Mouse (Mus musculus) myocyte (in vitro differentiated cells): ENCODE results near the gene Parp6. TPM values are rescaled to one million over a fixed set of nuclear protein-coding genes. Genes with fewer than 3 reads are reported as not detected.
A peak's percentile ranks its signal among the peaks of the same experiment; 100 is the strongest.

Experiments used
- H3K27me3 ChIP-seq: one replicate; pipeline ENCODE4 v1.6.1; 2011; ENCODE audit not compliant: control insufficient read depth, insufficient read depth, insufficient read length
- H3K36me3 ChIP-seq: one replicate; pipeline ENCODE4 v1.6.1; 2011; ENCODE audit not compliant: control insufficient read depth, insufficient read depth
- H3K4me2 ChIP-seq: one replicate; pipeline ENCODE4 v1.6.1; 2011; ENCODE audit warnings: low read depth, control low read depth
- H3K4me3 ChIP-seq: one replicate; pipeline ENCODE4 v1.5.1; 2011; ENCODE audit warnings: mild to moderate bottlenecking, control low read depth, moderate library complexity
- H3K79me2 ChIP-seq: one replicate; pipeline ENCODE4 v1.6.1; 2011; ENCODE audit not compliant: control insufficient read depth, insufficient read depth
- H3ac ChIP-seq: one replicate; pipeline ENCODE4 v1.6.1; 2011; ENCODE audit not compliant: control insufficient read depth, insufficient read length
- CEBPB ChIP-seq: IDR thresholded peaks from 2 replicates; pipeline ENCODE4 v1.6.1; 2011; ENCODE audit warnings: mild to moderate bottlenecking, moderate library complexity; ENCODE audit not compliant: poor library complexity, insufficient read depth, severe bottlenecking
- E2F4 ChIP-seq: IDR thresholded peaks from one replicate; pipeline ENCODE4 v1.6.1; 2011; ENCODE audit warnings: mild to moderate bottlenecking, control low read depth, moderate library complexity; ENCODE audit not compliant: insufficient read depth
- MAX ChIP-seq: IDR thresholded peaks from one replicate; pipeline ENCODE4 v1.6.1; 2011; ENCODE audit warnings: low read depth, mild to moderate bottlenecking, control low read depth
- MYOD1 ChIP-seq, 3 experiments: IDR thresholded peaks; one replicate each; pipeline ENCODE4 v1.6.1; 2011; ENCODE audit warnings: control low read depth in 2 of 3, low read depth in 2 of 3, mild to moderate bottlenecking in 2 of 3, moderate library complexity in 1 of 3; ENCODE audit not compliant: insufficient read length in 2 of 3, control insufficient read depth in 1 of 3
- MYOG ChIP-seq, 3 experiments: IDR thresholded peaks; one replicate each; pipeline ENCODE4 v1.6.1; 2011; ENCODE audit warnings: control low read depth in 2 of 3, low read depth in 2 of 3, mild to moderate bottlenecking in 2 of 3; ENCODE audit not compliant: insufficient read length in 2 of 3, control insufficient read depth in 1 of 3, insufficient read depth in 1 of 3
- POLR2A ChIP-seq: IDR thresholded peaks from one replicate; pipeline ENCODE4 v1.6.1; 2011; ENCODE audit warnings: low read depth, mild to moderate bottlenecking, control low read depth, moderate library complexity; ENCODE audit not compliant: insufficient read length
- POLR2AphosphoS2 ChIP-seq: IDR thresholded peaks from one replicate; pipeline ENCODE4 v1.6.1; 2011; ENCODE audit warnings: low read depth, control low read depth; ENCODE audit not compliant: insufficient read length
- REST ChIP-seq: IDR thresholded peaks from one replicate; pipeline ENCODE4 v1.6.1; 2011; ENCODE audit warnings: mild to moderate bottlenecking, control low read depth, moderate library complexity; ENCODE audit not compliant: insufficient read depth, insufficient read length
- SRF ChIP-seq: IDR thresholded peaks from one replicate; pipeline ENCODE4 v1.6.1; 2011; ENCODE audit warnings: low read depth; ENCODE audit not compliant: control insufficient read depth, insufficient read length
- TCF12 ChIP-seq: IDR thresholded peaks from one replicate; pipeline ENCODE4 v1.6.1; 2011; ENCODE audit warnings: mild to moderate bottlenecking, control low read depth; ENCODE audit not compliant: poor library complexity, insufficient read depth, severe bottlenecking
- TCF3 ChIP-seq: IDR thresholded peaks from one replicate; pipeline ENCODE4 v1.6.1; 2011; ENCODE audit warnings: low read depth, control low read depth; ENCODE audit not compliant: insufficient read length
- USF1 ChIP-seq: IDR thresholded peaks from one replicate; pipeline ENCODE4 v1.6.1; 2011; ENCODE audit warnings: low read depth, mild to moderate bottlenecking, control low read depth, moderate library complexity
- polyA plus RNA-seq: library from polyadenylated mRNA; unstranded; fragments of >200 nt; fragmentation: generic; extraction: Trizol; gene quantifications from one replicate; pipeline ENCODE4 v1.2.1, GENCODE M21; 2012; ENCODE audit warnings: missing spikeins

The Parp6 gene
- polyA plus RNA-seq, 1 experiment = 11.4 TPM

- peak overlapping the region; percentile 68 for H3K4me2 ChIP-seq
Measured at GRCm38 (mm10) chr9:59584871-59585308, 32.2 kb upstream of the Parp6 start.

DNA sequence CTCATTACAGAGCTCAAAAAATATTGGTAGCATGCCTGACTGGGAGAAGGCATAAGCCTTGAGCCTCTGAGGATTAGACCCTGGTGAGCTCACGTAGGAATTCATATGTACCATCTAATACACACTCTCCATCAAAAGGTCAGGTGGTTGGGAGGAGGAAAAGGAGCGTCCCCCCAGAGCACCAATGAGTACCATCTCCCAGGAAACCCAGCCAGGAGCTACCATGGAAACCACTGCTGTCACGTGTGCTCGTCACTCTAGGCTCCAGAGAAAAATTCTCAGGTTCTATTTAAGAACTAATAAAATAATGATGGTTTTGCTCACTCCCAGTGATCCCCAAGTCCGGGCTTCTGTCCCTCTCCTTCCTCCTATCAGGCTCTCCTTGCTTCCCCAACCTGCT lies 28.8 kb upstream of the Parp6 start:
- no peak overlapping the region for H3ac ChIP-seq
- no peaks in the 10 kb centered on the region for H3K27me3 ChIP-seq
- H3K36me3 ChIP-seq = no peaks in the 10 kb centered on the region
- no peaks in the 10 kb centered on the region for H3K79me2 ChIP-seq
- no peak overlapping the region for H3K4me2 ChIP-seq
- H3K4me3 ChIP-seq = no peak overlapping the region
- no peak for TF ChIP-seq POLR2A
- no peak for TF ChIP-seq REST
- TF ChIP-seq TCF12 = no peak
- TF ChIP-seq TCF3 = no peak
- no peak for TF ChIP-seq SRF
- no peak for TF ChIP-seq MAX
- no peak for TF ChIP-seq CEBPB
- TF ChIP-seq MYOD1 (IDR thresholded peaks at IDR 0.05; ENCODE audit: control insufficient read depth in 1 of 3, insufficient read length in 2 of 3, low read depth in 2 of 3) = no peak
- TF ChIP-seq MYOG (IDR thresholded peaks at IDR 0.05; ENCODE audit: control insufficient read depth in 1 of 3, insufficient read depth in 1 of 3, insufficient read length in 2 of 3, low read depth in 2 of 3) = no peak
- TF ChIP-seq USF1 = no peak
- TF ChIP-seq POLR2AphosphoS2 = no peak
- no peak for TF ChIP-seq E2F4

More at GRCm38 (mm10) chr9:59584871-59585308, 32.2 kb upstream of the Parp6 start:
- Histone ChIP-seq H3K27me3 (peaks cover 6% of the 10 kb centered on the region), H3ac (no peak overlapping the region), H3K36me3 (no peaks in the 10 kb centered on the region), H3K4me3 (no peak overlapping the region), H3K79me2 (no peaks in the 10 kb centered on the region)
- TF ChIP-seq MYOD1 (IDR thresholded peaks at IDR 0.05; ENCODE audit: control insufficient read depth in 1 of 3, insufficient read length in 2 of 3, low read depth in 2 of 3) (no peak), E2F4 (no peak), POLR2A (no peak), POLR2AphosphoS2 (no peak), TCF12 (no peak), MYOG (IDR thresholded peaks at IDR 0.05; ENCODE audit: control insufficient read depth in 1 of 3, insufficient read depth in 1 of 3, insufficient read length in 2 of 3, low read depth in 2 of 3) (no peak), CEBPB (no peak), USF1 (no peak), REST (no peak), TCF3 (no peak), SRF (no peak), MAX (no peak)

- Histone ChIP-seq H3K4me2 (peak overlapping the region; percentile 48), H3K79me2 (no peaks in the 10 kb centered on the region), H3K36me3 (no peaks in the 10 kb centered on the region), H3K4me3 (no peak overlapping the region), H3K27me3 (no peaks in the 10 kb centered on the region), H3ac (no peak overlapping the region)
- TF ChIP-seq MAX = no peak
- no peak for TF ChIP-seq MYOG (IDR thresholded peaks at IDR 0.05; ENCODE audit: control insufficient read depth in 1 of 3, insufficient read depth in 1 of 3, insufficient read length in 2 of 3, low read depth in 2 of 3)
- TF ChIP-seq REST = no peak
- TF ChIP-seq TCF3 = no peak
- TF ChIP-seq E2F4 = no peak
- no peak for TF ChIP-seq USF1
- no peak for TF ChIP-seq MYOD1 (IDR thresholded peaks at IDR 0.05; ENCODE audit: control insufficient read depth in 1 of 3, insufficient read length in 2 of 3, low read depth in 2 of 3)
- no peak for TF ChIP-seq CEBPB
- no peak for TF ChIP-seq POLR2A
- TF ChIP-seq TCF12 = no peak
- no peak for TF ChIP-seq SRF
- no peak for TF ChIP-seq POLR2AphosphoS2
Measured at GRCm38 (mm10) chr9:59588710-59589671, 28.1 kb upstream of the Parp6 start.

DNA sequence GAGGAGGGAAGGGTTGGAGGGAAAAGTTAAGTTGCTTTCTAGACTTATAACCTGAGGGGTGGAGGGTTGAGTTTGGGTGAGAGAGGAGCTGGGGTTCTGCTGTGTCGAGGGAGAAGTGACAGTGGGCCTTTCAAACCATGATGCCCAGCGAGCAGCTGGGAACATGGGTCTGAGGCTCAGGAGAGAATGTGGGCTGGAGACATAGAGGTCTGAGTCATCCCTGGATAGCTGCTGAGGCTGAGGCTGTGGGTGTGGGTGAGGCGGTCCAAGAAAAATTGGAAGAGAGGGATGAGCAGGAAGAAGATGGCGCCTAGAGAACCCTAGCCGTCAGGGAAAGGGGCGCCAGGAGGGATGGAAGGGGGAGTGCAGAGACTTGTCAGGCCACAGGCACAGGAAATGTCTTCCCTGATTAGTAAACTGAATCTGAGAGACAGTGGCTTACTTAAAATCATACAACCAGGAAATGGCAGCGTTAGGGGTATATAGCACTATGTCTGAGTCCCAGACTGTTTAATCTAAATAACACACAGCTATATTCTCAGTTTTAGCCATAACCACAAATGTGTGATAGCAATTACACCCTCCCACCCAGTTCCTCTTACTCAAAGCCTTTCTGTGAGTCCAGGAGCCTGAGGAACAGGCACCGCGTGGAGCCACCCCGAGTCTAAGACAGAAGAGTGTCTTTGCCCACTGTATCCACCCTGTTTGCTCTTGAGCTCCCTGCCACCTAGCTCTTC lies 27.2 kb upstream of the Parp6 start:
- Histone ChIP-seq H3ac (no peak overlapping the region), H3K36me3 (no peaks in the 10 kb centered on the region), H3K27me3 (no peaks in the 10 kb centered on the region), H3K4me2 (peak overlapping the region; percentile 48), H3K4me3 (no peak overlapping the region), H3K79me2 (no peaks in the 10 kb centered on the region)
- TF ChIP-seq MYOD1 (IDR thresholded peaks at IDR 0.05; ENCODE audit: control insufficient read depth in 1 of 3, insufficient read length in 2 of 3, low read depth in 2 of 3) (peak; percentile 41 to 80 (median 75)), E2F4 (no peak)
